Mouse (Mus musculus) megakaryocyte, embryonic 14.5 days (primary cell): Measurements from ENCODE around the gene Tbxas1.

Experiments used
- FLI1 ChIP-seq: IDR thresholded peaks from 2 replicates; pipeline ENCODE4 v1.6.1; 2012; ENCODE audit warnings: low read length, inconsistent platforms, mixed read lengths
- GATA1 ChIP-seq: IDR thresholded peaks from 3 replicates; pipeline ENCODE4 v1.6.1; 2012; ENCODE audit warnings: mixed read lengths, low read length, inconsistent platforms, borderline replicate concordance

DNA sequence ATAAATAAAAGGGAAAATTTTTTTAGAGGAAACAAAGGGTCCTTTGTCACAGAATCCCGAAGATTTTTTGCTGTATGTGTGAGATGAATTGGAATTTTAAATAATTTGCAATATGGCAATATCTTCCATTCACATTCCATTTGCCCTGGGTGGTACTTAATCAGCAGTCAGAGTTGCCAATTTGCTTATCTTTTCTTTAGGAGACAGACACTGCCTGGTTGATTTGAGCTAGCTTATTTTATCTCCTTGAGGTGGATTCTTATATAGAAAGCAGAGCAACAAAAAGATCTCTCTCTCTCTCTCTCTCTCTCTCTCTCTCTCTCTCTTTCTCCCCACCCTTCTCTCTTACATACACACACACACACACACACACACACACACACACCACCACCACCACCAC, 9.9 kb downstream of the Tbxas1 start:
- TF ChIP-seq GATA1, result no peak
- no peak for TF ChIP-seq FLI1
